Mouse (Mus musculus) liver, adult 2 months (tissue): Measurements from ENCODE around the gene Tldc2. TPM values are rescaled to one million over a fixed set of nuclear protein-coding genes. Genes with fewer than 3 reads are reported as not detected.

Experiments
- DNase-seq: peaks from one replicate; pipeline ENCODE4 v3.0.0-alpha.2; 2011; ENCODE audit warnings: low read depth, low spot score; ENCODE audit errors: extremely low read depth
- H3K27ac ChIP-seq: fragments of 200-500 bp; replicated peaks from 2 replicates; pipeline ENCODE4 v1.5.1; 2012; ENCODE audit warnings: low read depth, mild to moderate bottlenecking, control low read depth, inconsistent platforms, low read length; ENCODE audit not compliant: insufficient read depth
- H3K27me3 ChIP-seq: fragments of 200-500 bp; 2 replicates; pipeline ENCODE4 v1.6.1; 2012; ENCODE audit warnings: mild to moderate bottlenecking, moderate library complexity, low read length, inconsistent platforms; ENCODE audit not compliant: control insufficient read depth, insufficient read depth
- H3K36me3 ChIP-seq: fragments of 200-500 bp; 2 replicates; pipeline ENCODE4 v1.6.1; 2012; ENCODE audit warnings: low read length, inconsistent platforms; ENCODE audit not compliant: control insufficient read depth, insufficient read depth
- H3K4me1 ChIP-seq: fragments of 200-500 bp; 2 replicates; pipeline ENCODE4 v1.6.1; 2011; ENCODE audit warnings: low read length; ENCODE audit not compliant: control insufficient read depth, insufficient read depth
- H3K4me3 ChIP-seq: fragments of 200-500 bp; 2 replicates; pipeline ENCODE4 v1.5.1; 2011; ENCODE audit warnings: low read depth, mild to moderate bottlenecking, control low read depth, low read length, moderate library complexity; ENCODE audit not compliant: insufficient read depth
- H3K79me2 ChIP-seq: fragments of 200-500 bp; 2 replicates; pipeline ENCODE4 v1.6.1; 2012; ENCODE audit warnings: inconsistent platforms, mild to moderate bottlenecking, low read length, moderate library complexity; ENCODE audit not compliant: control insufficient read depth, insufficient read depth
- H3K9ac ChIP-seq: fragments of 200-500 bp; 2 replicates; pipeline ENCODE4 v1.6.1; 2012; ENCODE audit warnings: low read depth, mild to moderate bottlenecking, control low read depth, inconsistent platforms, low read length
- CTCF ChIP-seq: fragments of 200-500 bp; IDR thresholded peaks from 2 replicates; pipeline ENCODE4 v1.5.1; 2011; ENCODE audit warnings: low read depth, low read length, control low read depth
- POLR2A ChIP-seq: fragments of 200-500 bp; IDR thresholded peaks from 2 replicates; pipeline ENCODE4 v1.6.1; 2011; ENCODE audit warnings: low read length, control low read depth; ENCODE audit not compliant: insufficient read depth; ENCODE audit errors: extremely low read depth
- WGBS: fragments of 180-500 bp; shearing (Covaris S2); methylation state at CpG from one replicate; pipeline ENCODE4 v1.1.7; 2018; 5-methylcytosine and 5-hydroxymethylcytosine counted together
- polyA plus RNA-seq: library from polyadenylated mRNA; depleted of rRNA; stranded (reverse); fragments of >200 nt; gene quantifications from 2 replicates; pipeline ENCODE4 v1.2.3, GENCODE M21; 2012
- total RNA-seq: library from RNA; depleted of rRNA; stranded (reverse); fragments of >200 nt; gene quantifications from 2 replicates; pipeline ENCODE4 v1.2.3, GENCODE M21; 2014

Gene Tldc2
- total and polyA plus RNA-seq, 2 experiments, result not detected

DNA sequence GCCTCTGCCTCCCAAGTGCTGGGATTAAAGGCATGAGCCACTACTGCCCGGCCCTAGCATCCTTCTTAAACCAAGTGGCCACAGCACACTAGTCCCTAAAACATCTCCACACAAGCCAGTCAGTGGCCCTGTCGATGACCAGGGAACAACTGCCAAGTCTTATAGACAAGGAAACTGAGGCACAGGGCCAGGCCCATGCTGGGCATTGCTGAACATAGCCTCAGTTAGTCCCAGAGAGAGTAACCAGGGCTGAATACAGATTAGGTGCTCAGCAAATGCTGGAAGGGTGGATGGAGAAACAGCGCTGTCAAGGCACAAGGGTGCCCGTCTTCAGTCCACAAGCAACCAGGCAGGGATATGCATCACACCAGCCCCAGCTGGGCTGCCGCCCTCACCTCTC lies 33.7 kb upstream of the Tldc2 start:
- WGBS, result 96% methylated on average over 5 of the region's 5 CpGs

DNA sequence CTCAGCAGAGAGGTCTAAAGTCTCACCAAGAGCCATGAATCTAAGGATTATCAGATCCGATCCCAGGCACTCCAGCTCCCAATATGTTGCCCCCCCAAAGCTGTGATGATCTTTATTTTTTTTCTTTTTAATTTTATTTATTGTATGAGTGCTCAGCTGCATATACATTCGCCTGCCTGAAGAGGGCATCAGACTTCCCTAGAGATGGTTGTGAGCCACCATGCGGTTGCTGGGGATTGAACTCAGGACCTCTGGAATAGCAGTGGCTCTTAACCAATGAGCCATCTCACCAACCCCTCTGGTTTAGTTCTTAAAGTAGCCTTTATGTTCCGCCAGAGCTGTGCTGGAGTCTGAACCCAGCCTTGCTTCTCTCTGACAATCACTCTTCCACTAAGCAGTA lies 33.1 kb upstream of the Tldc2 start:
- Histone ChIP-seq H3K27ac (no peak overlapping the region), H3K36me3 (no peaks in the 10 kb centered on the region), H3K4me3 (no peak overlapping the region), H3K79me2 (no peaks in the 10 kb centered on the region), H3K27me3 (no peaks in the 10 kb centered on the region), H3K4me1 (no peaks in the 10 kb centered on the region), H3K9ac (no peak overlapping the region)
- DNase-seq, result no peak
- 82% methylated on average over 4 of the region's 4 CpGs for WGBS
- no peak for TF ChIP-seq POLR2A
- TF ChIP-seq CTCF, result peak; percentile 22; the same call in 1 of the 2 replicates

More for the DNA sequence above, 33.7 kb upstream of the Tldc2 start:
- Histone ChIP-seq H3K27me3 (no peaks in the 10 kb centered on the region), H3K4me3 (no peak overlapping the region), H3K36me3 (no peaks in the 10 kb centered on the region), H3K9ac (no peak overlapping the region), H3K4me1 (no peaks in the 10 kb centered on the region), H3K27ac (no peak overlapping the region), H3K79me2 (no peaks in the 10 kb centered on the region)
- DNase-seq, result no peak
- TF ChIP-seq POLR2A (no peak), CTCF (no peak)

- H3K36me3 ChIP-seq, result no peaks in the 10 kb centered on the region
- no peak for DNase-seq
- no peak overlapping the region for H3K9ac ChIP-seq
- 81% methylated on average over 8 of the region's 8 CpGs for WGBS
- no peak overlapping the region for H3K4me3 ChIP-seq
- no peak overlapping the region for H3K27ac ChIP-seq
- H3K79me2 ChIP-seq, result no peaks in the 10 kb centered on the region
- TF ChIP-seq CTCF, result no peak
- TF ChIP-seq POLR2A, result no peak
- H3K27me3 ChIP-seq, result no peaks in the 10 kb centered on the region
- H3K4me1 ChIP-seq, result no peaks in the 10 kb centered on the region
Measured at GRCm38 (mm10) chr2:157054297-157054696, 32.6 kb upstream of the Tldc2 start.

- no peak for DNase-seq
- H3K36me3 ChIP-seq, result no peaks in the 10 kb centered on the region
- WGBS, result 70% methylated on average over 5 of the region's 5 CpGs
- H3K27me3 ChIP-seq, result no peaks in the 10 kb centered on the region
- no peak overlapping the region for H3K4me3 ChIP-seq
- H3K9ac ChIP-seq, result no peak overlapping the region
- H3K4me1 ChIP-seq, result no peaks in the 10 kb centered on the region
- H3K27ac ChIP-seq, result no peak overlapping the region
- TF ChIP-seq POLR2A (no peak), CTCF (no peak)
- H3K79me2 ChIP-seq, result no peaks in the 10 kb centered on the region
Measured at GRCm38 (mm10) chr2:157054816-157055215, 32.0 kb upstream of the Tldc2 start.

DNA sequence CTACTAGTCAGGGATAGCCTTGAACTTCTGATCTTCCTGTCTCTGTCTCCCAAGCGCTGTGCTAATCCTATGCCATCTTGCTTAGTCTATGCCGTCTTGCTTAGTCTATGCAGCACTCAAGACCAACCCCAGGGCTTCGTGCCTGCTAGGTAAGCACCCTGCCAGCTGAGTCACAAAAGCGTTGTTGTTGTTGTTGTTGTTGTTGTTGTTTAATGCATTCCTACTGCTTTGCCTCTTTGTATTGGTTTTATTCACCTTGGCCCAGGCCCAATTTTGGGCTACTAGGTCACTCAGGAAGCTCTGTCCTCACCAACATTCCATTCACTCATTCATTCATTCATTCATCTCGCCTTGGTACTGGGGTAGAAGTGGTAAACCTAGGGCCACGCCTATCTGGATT lies 31.1 kb upstream of the Tldc2 start:
- TF ChIP-seq POLR2A (no peak), CTCF (no peak)
- no peaks in the 10 kb centered on the region for H3K27me3 ChIP-seq
- no peak overlapping the region for H3K4me3 ChIP-seq
- no peak overlapping the region for H3K9ac ChIP-seq
- 89% methylated on average over 6 of the region's 6 CpGs for WGBS
- no peaks in the 10 kb centered on the region for H3K36me3 ChIP-seq
- no peak for DNase-seq
- H3K4me1 ChIP-seq, result no peaks in the 10 kb centered on the region
- no peak overlapping the region for H3K27ac ChIP-seq
- H3K79me2 ChIP-seq, result no peaks in the 10 kb centered on the region

DNA sequence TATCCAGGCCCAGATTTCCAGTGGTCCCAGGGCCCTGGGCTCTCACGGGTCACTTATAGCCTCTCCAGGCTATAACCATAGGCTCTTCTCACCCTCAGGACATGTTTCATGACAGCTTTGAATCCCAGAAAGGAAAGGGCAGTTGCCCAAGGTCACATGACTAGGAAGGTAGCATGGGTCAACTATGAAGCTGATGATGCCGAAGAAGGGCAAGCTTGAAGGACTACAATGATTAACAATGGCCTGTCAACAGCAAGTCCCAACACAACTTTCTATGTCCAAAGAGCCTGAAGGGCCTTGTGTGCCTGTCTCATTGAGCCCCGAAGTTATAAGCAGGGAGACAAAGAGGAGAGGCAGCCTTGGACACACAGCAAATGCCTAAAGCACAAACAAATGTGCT lies 29.7 kb upstream of the Tldc2 start:
- Histone ChIP-seq H3K36me3 (no peaks in the 10 kb centered on the region), H3K27me3 (no peaks in the 10 kb centered on the region), H3K9ac (no peak overlapping the region), H3K4me1 (no peaks in the 10 kb centered on the region), H3K27ac (no peak overlapping the region), H3K4me3 (no peak overlapping the region), H3K79me2 (no peaks in the 10 kb centered on the region)
- DNase-seq, result no peak
- 86% methylated on average over 3 of the region's 3 CpGs for WGBS
- no peak for TF ChIP-seq POLR2A
- no peak for TF ChIP-seq CTCF
